Mouse (Mus musculus) embryonic fibroblast, embryonic 13.5 days (primary cell): ENCODE measurements around the gene Hhipl1. TPM values are rescaled to one million over a fixed set of nuclear protein-coding genes. Genes with fewer than 3 reads are reported as not detected.
A peak's percentile ranks its signal among the peaks of the same experiment; 100 is the strongest.

Experiments
- H3K27ac ChIP-seq: 2 replicates; pipeline ENCODE4 v1.5.1; 2012; ENCODE audit warnings: low read length, control low read depth, inconsistent platforms; ENCODE audit not compliant: insufficient read depth
- H3K4me1 ChIP-seq: 2 replicates; pipeline ENCODE4 v1.6.1; 2011; ENCODE audit warnings: low read length; ENCODE audit not compliant: control insufficient read depth, insufficient read depth
- H3K4me3 ChIP-seq: 2 replicates; pipeline ENCODE4 v1.5.1; 2011; ENCODE audit warnings: mild to moderate bottlenecking, control low read depth, low read length; ENCODE audit not compliant: insufficient read depth
- CTCF ChIP-seq: IDR thresholded peaks from 2 replicates; pipeline ENCODE4 v1.5.1; 2011; ENCODE audit warnings: mild to moderate bottlenecking, control low read depth, low read length, moderate library complexity, borderline replicate concordance; ENCODE audit not compliant: insufficient read depth
- POLR2A ChIP-seq: IDR thresholded peaks from 2 replicates; pipeline ENCODE4 v1.6.1; 2011; ENCODE audit warnings: low read depth, mild to moderate bottlenecking, control low read depth, low read length, moderate library complexity
- polyA plus RNA-seq: library from polyadenylated mRNA; stranded (reverse); fragments of >200 nt; gene quantifications from 2 replicates; pipeline ENCODE4 v1.2.4, GENCODE M21; 2011; ENCODE audit warnings: low read depth; ENCODE audit not compliant: missing spikeins, insufficient read length

Gene Hhipl1
- polyA plus RNA-seq, 1 experiment = 5.0 TPM

DNA sequence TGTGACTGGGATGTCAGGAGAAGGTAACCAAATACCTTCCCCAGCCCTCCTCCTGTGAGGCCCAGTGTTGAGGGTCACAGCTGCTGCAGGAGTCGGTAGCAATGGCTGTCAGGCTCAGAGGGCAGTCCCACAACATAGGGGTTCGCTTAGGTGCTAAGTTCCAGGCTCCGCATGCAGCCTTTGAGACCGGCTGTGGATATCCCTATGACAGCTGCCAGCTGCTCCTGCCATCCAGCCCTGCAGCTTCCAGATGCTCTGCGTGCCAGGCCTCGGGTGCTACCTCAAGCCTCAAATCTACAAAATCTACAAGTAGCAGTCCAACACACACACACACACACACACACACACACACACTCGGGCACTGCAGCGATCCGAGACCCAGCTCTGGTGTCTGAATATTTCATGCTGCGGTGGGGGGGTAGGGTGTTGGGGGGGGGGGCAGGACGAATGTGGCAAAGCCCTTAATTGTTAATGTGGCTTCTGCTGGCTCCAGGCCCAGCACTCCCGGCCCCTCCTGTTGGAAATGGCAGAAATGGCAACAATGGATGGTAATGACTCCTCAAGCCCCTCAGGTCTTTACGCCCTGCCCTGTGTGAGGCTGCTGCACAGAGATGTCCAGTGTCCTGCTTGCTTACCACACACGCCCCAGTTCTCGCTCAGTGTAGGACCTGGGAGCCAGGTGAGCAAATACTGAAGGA is 27.7 kb upstream of the Hhipl1 start:
- TF ChIP-seq POLR2A (no peak), CTCF (no peak)
- Histone ChIP-seq H3K4me3 (no peak overlapping the region), H3K4me1 (0 out of 2 replicates have a peak, but pooled peaks cover 5% of the 10 kb centered on the region), H3K27ac (no peak overlapping the region)

DNA sequence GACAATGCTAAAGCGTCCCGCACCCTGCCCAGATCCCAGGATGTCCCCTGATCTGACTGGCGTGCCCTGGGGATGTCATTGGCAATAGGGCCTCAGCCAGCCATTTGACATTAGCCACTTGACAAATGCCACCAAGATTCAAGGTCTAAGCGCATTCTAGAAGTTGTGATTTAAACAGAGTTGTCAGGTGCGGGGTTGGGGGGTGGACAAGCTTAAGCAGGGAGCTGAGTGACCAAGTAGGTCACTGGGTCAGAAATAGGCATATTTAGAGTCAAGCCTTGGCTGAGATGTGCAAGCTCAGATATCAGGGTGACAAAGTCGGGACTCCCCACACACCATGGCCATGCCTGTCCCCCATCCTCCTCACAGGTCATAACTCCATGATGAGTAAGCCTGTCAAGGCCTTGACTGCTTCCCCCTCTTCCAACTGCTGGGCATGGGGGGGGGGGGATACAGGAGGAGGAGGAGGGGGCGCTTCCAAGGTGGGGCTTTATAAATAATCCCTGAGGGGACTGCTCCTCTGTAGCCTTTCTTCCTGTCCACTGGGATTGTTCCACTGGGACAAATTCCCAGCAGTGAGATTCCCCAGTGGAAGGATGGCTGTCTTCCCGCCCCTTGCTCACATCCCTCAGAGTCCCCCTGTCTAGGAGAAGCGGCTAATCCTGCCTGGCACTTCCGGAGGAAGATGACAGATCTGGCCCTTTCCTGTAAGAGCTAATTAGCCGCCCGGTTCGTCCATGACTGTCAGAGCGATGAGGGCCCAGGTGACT is 21.4 kb upstream of the Hhipl1 start:
- Histone ChIP-seq H3K27ac (no peak overlapping the region), H3K4me3 (no peak overlapping the region), H3K4me1 (no peaks in the 10 kb centered on the region)
- TF ChIP-seq CTCF = no peak
- TF ChIP-seq POLR2A = no peak

GRCm38 (mm10) chr12:108285225-108286011 is 20.7 kb upstream of the Hhipl1 start:
- Histone ChIP-seq H3K27ac (no peak overlapping the region), H3K4me3 (no peak overlapping the region)

GRCm38 (mm10) chr12:108286381-108286780 is 19.7 kb upstream of the Hhipl1 start:
- Histone ChIP-seq H3K4me1 (no peaks in the 10 kb centered on the region), H3K27ac (no peak overlapping the region), H3K4me3 (no peak overlapping the region)
- no peak for TF ChIP-seq CTCF
- no peak for TF ChIP-seq POLR2A

More at GRCm38 (mm10) chr12:108285225-108286011, 20.7 kb upstream of the Hhipl1 start:
- no peak for TF ChIP-seq POLR2A
- no peak for TF ChIP-seq CTCF
- H3K4me1 ChIP-seq = no peaks in the 10 kb centered on the region

DNA sequence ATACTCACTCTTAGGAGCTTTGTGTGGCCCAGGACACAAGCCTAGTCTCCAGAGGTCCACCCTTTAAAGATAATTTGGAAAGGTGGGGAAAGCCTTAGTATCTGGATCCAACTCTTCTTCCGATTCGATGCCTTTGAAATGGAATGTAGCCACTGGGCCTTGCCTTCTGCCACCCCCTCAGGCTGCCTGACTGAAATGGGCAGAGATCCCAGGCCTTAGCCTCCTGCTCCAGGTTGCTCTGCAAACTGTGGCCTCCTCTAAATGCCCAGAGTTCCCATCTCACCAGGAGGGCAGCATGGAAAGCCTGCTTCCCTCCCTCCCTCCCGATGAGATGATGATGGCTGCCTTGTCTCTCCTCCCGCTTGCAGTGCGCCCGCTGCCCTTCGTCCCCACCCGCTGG is 19.1 kb upstream of the Hhipl1 start:
- Histone ChIP-seq H3K27ac (no peak overlapping the region), H3K4me3 (no peak overlapping the region), H3K4me1 (no peaks in the 10 kb centered on the region)
- TF ChIP-seq CTCF (no peak), POLR2A (no peak)

DNA sequence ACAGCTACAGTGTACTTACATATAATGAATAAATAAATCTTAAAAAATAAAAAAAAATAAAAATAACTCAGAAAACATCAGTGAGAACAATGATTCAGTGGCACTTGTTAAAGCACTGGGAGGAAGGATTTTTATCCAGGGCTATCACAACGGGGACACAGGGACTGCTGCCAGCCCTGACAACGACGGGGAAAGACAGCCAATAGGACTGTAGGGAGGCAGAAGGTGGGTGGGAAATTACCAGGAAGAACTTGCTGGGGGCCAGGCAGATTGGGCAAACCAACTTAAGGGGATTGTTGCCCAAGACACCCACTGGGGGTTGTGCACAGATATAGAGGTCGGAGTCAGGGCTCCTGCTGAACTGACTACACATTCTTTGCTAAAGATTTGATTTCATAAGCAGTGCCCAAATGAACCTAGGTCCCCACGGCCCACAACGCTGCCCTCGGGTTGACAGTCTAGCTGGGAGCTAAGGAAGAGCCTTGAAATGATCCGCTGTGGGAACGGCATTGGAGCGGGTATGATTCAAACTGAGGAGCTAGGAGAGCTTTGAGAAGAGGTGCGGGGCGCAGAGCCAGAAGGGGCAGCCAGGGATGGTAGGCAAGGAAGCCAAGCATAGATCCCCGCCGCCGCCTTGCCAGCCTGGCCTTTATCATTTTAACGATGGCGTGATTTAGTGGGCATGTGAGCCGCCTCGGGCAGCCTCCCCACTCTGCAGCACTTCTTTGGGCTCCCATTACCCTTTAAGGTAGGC is 17.8 kb upstream of the Hhipl1 start:
- Histone ChIP-seq H3K4me1 (no peaks in the 10 kb centered on the region), H3K27ac (no peak overlapping the region), H3K4me3 (no peak overlapping the region)
- no peak for TF ChIP-seq POLR2A
- TF ChIP-seq CTCF = no peak

GRCm38 (mm10) chr12:108292419-108292818 is 13.7 kb upstream of the Hhipl1 start:
- TF ChIP-seq CTCF = no peak
- no peak for TF ChIP-seq POLR2A
- H3K4me3 ChIP-seq = no peak overlapping the region
- H3K4me1 ChIP-seq = no peaks in the 10 kb centered on the region
- no peak overlapping the region for H3K27ac ChIP-seq

- Histone ChIP-seq H3K4me1 (no peaks in the 10 kb centered on the region), H3K27ac (no peak overlapping the region), H3K4me3 (no peak overlapping the region)
- TF ChIP-seq CTCF (peak; percentile 68), POLR2A (no peak)
Observed at GRCm38 (mm10) chr12:108292957-108293356, 13.1 kb upstream of the Hhipl1 start.

GRCm38 (mm10) chr12:108294620-108295019 is 11.4 kb upstream of the Hhipl1 start:
- Histone ChIP-seq H3K4me3 (no peak overlapping the region), H3K4me1 (no peaks in the 10 kb centered on the region), H3K27ac (no peak overlapping the region)
- TF ChIP-seq CTCF = no peak
- no peak for TF ChIP-seq POLR2A
